Mouse (Mus musculus): ENCODE results near the gene Kctd5. TPM values are rescaled to one million over a fixed set of nuclear protein-coding genes. Genes with fewer than 3 reads are reported as not detected.
"Not testable (repeated sequence)": the region's sequence is repeated elsewhere in the genome, so short reads cannot be mapped to it uniquely, and the experiment has no call there.

Gene Kctd5
- 28.4 and 30.3 TPM in 2 replicates for polyA plus RNA-seq (2012; rRNA removed)

DNA sequence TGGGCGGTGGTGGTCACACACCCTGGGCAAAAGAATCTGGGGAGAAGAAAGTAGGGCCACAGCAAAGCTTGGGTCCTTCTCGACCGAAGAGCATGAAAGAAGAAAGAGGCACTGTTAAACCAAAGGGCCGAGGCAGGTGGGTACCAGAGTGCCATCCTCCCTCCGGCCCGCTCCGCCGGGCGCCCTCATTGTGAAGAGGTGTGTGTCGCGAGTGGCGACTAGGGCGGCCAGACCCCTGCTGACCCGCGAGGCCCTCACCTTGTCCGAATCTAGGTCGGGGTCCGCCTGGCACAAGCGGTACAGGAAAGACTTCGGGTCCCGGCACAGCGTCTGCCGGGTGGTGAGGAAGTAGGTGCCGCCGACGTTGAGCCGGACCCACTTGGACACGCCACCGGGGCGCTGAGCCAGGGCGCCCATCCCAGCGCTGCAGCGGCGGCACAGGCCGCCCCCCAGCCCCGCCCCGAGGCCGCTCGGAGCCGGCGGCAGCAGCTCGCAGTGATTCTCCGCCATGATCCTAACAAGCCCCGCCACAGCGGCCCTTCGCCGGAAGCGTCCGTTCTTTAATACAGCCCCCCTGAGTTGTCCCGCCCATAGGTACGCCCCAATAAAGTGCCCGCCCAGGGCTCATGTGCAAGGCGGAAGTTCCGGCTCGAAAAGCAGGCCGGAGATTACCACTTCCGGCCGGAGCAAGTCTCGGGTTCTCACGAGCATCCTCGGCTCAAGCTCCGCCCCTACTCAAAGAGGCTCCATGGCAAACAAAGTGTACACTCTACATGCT lies at the start of gene Kctd5:
Kctd5 (minus strand) TSS at position 567 of the 778 bp plus-strand sequence.
- Histone ChIP-seq H3K4me3 (replicated peaks; ENCODE audit: extremely low read depth, low read depth, low read length) (peak within 1 kb of the TSS; percentile 83), H3K4me1 (ENCODE audit: control insufficient read depth, insufficient read depth, low read length) (peaks cover 9% of the 10 kb centered on the region)
- TF ChIP-seq CTCF (IDR thresholded peaks at IDR 0.05; ENCODE audit: insufficient read depth, low read length) (no peak), POLR2A (IDR thresholded peaks at IDR 0.05; ENCODE audit: borderline replicate concordance, extremely low read depth, low read depth, low read length) (peak; percentile 82)
- DNase-seq: peak; percentile 94
- under 1% methylated on average over 62 of the region's 62 CpGs for WGBS

DNA sequence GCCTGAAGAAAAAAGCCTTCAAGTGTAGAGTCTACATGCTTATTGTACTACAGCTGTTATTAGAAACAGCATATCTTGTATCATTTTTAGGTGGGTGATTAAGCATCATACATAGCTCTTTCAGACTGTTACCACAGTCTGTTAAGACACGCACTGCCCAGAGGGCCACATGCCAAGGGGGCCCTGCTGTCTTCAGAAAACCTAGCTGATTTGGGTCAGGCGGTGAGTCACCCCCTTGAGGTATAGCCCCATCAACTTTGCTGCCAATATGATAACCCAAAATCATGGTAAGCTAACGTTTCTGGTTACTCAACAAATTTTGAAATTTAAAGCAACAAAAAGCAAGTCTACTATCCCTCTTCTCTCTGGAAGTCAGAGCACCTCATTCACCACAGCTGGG lies 46.2 kb upstream of the Kctd5 start:
- TF ChIP-seq CTCF (IDR thresholded peaks at IDR 0.05; ENCODE audit: insufficient read depth, low read length) (no peak), POLR2A (IDR thresholded peaks at IDR 0.05; ENCODE audit: borderline replicate concordance, extremely low read depth, low read depth, low read length) (no peak)
- no peak overlapping the region for H3K4me3 ChIP-seq (replicated peaks; ENCODE audit: extremely low read depth, low read depth, low read length)
- DNase-seq: no peak
- H3K4me1 ChIP-seq (ENCODE audit: control insufficient read depth, insufficient read depth, low read length): peaks cover 19% of the 10 kb centered on the region
- WGBS: 50% methylated on average over 3 of the region's 3 CpGs

DNA sequence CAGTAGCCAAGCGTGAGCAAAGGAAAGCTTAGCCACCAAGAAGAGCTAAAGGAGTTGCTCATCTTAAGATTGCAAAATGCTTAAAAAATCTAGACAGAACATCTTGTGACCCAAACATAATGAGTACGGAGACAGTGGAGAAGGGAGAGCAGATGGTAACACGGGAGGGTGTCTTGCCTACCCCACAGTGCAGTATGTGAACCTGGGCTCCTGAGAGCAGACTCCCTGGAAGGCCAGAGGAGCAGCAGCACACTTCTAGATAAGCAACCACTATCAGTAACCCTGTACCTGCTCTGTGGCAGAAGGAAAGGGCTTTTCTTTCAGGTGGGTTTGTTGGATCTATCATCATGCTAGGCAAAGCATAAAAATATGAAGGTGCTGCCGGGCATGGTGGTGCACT lies 39.7 kb upstream of the Kctd5 start:
- Histone ChIP-seq H3K4me1 (ENCODE audit: control insufficient read depth, insufficient read depth, low read length) (peaks cover 17% of the 10 kb centered on the region), H3K4me3 (replicated peaks; ENCODE audit: extremely low read depth, low read depth, low read length) (no peak overlapping the region)
- DNase-seq: no peak
- TF ChIP-seq CTCF (IDR thresholded peaks at IDR 0.05; ENCODE audit: insufficient read depth, low read length): no peak
- TF ChIP-seq POLR2A (IDR thresholded peaks at IDR 0.05; ENCODE audit: borderline replicate concordance, extremely low read depth, low read depth, low read length): no peak
- 81% methylated on average over 4 of the region's 4 CpGs for WGBS

- no peak for DNase-seq
- WGBS: 17% methylated on average over 1 of the region's 1 CpGs
- H3K4me1 ChIP-seq (ENCODE audit: control insufficient read depth, insufficient read depth, low read length): peaks cover 10% of the 10 kb centered on the region
- TF ChIP-seq POLR2A (IDR thresholded peaks at IDR 0.05; ENCODE audit: borderline replicate concordance, extremely low read depth, low read depth, low read length) (no peak), CTCF (IDR thresholded peaks at IDR 0.05; ENCODE audit: insufficient read depth, low read length) (no peak)
- H3K4me3 ChIP-seq (replicated peaks; ENCODE audit: extremely low read depth, low read depth, low read length): no peak overlapping the region
These were observed 38.0 kb upstream of the Kctd5 start for GRCm38 (mm10) chr17:24111256-24111655.

GRCm38 (mm10) chr17:24108896-24109295 lies 35.6 kb upstream of the Kctd5 start:
- 71% methylated on average over 1 of the region's 1 CpGs for WGBS
- Histone ChIP-seq H3K4me1 (ENCODE audit: control insufficient read depth, insufficient read depth, low read length) (0 out of 2 replicates have a peak, but pooled peaks cover 5% of the 10 kb centered on the region), H3K4me3 (replicated peaks; ENCODE audit: extremely low read depth, low read depth, low read length) (no peak overlapping the region)
- DNase-seq: no peak
- TF ChIP-seq CTCF (IDR thresholded peaks at IDR 0.05; ENCODE audit: insufficient read depth, low read length) (no peak), POLR2A (IDR thresholded peaks at IDR 0.05; ENCODE audit: borderline replicate concordance, extremely low read depth, low read depth, low read length) (no peak)

DNA sequence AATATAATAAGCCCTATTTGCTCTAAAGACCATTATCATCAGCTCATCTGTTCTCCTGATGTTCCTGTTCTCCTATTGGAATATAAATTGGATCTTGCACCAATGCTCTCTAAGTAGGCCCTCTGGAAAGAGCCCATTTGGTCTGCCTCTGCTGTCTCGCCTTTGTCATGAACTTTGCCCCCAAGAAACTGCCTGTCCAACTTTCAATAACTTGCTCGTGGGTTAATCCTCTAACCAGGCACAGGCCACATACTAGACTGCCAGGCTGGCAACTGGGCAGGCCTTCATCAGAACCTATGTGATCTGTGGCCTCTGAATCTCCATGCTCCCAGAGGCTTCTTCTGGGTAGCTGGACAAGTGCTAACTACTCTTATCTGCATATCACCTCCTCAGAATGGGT lies 31.8 kb upstream of the Kctd5 start:
- no peak for TF ChIP-seq POLR2A (IDR thresholded peaks at IDR 0.05; ENCODE audit: borderline replicate concordance, extremely low read depth, low read depth, low read length)
- no peak for TF ChIP-seq CTCF (IDR thresholded peaks at IDR 0.05; ENCODE audit: insufficient read depth, low read length)
- H3K4me1 ChIP-seq (ENCODE audit: control insufficient read depth, insufficient read depth, low read length): no peaks in the 10 kb centered on the region
- DNase-seq: no peak
- 75% methylated on average over 2 of the region's 2 CpGs for WGBS
- no peak overlapping the region for H3K4me3 ChIP-seq (replicated peaks; ENCODE audit: extremely low read depth, low read depth, low read length)

DNA sequence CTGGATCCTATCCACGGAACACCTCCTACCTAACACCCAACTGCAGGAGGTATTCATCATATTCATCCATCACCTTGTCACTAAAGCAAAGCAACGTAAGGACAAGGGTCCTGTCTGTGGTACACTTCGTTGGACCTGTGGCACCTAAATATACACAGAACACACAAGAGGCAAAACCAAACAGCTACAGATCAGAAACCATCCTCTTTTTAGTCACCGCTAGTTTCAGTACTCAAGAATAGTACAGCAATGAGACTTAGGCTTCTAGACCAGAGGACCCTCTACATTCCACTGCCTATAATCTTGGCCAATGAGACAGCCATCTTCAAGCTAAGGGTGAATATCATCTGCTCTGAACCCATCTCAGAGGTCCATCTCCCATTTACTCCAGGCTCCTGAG lies 25.1 kb upstream of the Kctd5 start:
- no peaks in the 10 kb centered on the region for H3K4me1 ChIP-seq (ENCODE audit: control insufficient read depth, insufficient read depth, low read length)
- DNase-seq: no peak
- WGBS: 88% methylated on average over 4 of the region's 4 CpGs
- no peak for TF ChIP-seq POLR2A (IDR thresholded peaks at IDR 0.05; ENCODE audit: borderline replicate concordance, extremely low read depth, low read depth, low read length)
- no peak for TF ChIP-seq CTCF (IDR thresholded peaks at IDR 0.05; ENCODE audit: insufficient read depth, low read length)
- no peak overlapping the region for H3K4me3 ChIP-seq (replicated peaks; ENCODE audit: extremely low read depth, low read depth, low read length)

GRCm38 (mm10) chr17:24090575-24090974 lies 17.3 kb upstream of the Kctd5 start:
- no peak overlapping the region for H3K4me3 ChIP-seq (replicated peaks; ENCODE audit: extremely low read depth, low read depth, low read length)
- 93% methylated on average over 1 of the region's 1 CpGs for WGBS
- H3K4me1 ChIP-seq (ENCODE audit: control insufficient read depth, insufficient read depth, low read length): no peaks in the 10 kb centered on the region
- no peak for DNase-seq
- no peak for TF ChIP-seq CTCF (IDR thresholded peaks at IDR 0.05; ENCODE audit: insufficient read depth, low read length)
- TF ChIP-seq POLR2A (IDR thresholded peaks at IDR 0.05; ENCODE audit: borderline replicate concordance, extremely low read depth, low read depth, low read length): no peak

- H3K4me1 ChIP-seq (ENCODE audit: control insufficient read depth, insufficient read depth, low read length); H3K4me3 ChIP-seq (replicated peaks; ENCODE audit: extremely low read depth, low read depth, low read length); DNase-seq: not testable (repeated sequence)
- whole genome bisulfite sequencing: 74% methylated on average over 4 of the region's 4 CpGs
These were observed 13.1 kb upstream of the Kctd5 start for GRCm38 (mm10) chr17:24086399-24086798.

GRCm38 (mm10) chr17:24084593-24084992 lies 11.3 kb upstream of the Kctd5 start:
- no peak for DNase-seq
- 45% methylated on average over 1 of the region's 1 CpGs for WGBS
- no peak overlapping the region for H3K4me3 ChIP-seq (replicated peaks; ENCODE audit: extremely low read depth, low read depth, low read length)
- TF ChIP-seq CTCF (IDR thresholded peaks at IDR 0.05; ENCODE audit: insufficient read depth, low read length) (no peak), POLR2A (IDR thresholded peaks at IDR 0.05; ENCODE audit: borderline replicate concordance, extremely low read depth, low read depth, low read length) (no peak)
- no peaks in the 10 kb centered on the region for H3K4me1 ChIP-seq (ENCODE audit: control insufficient read depth, insufficient read depth, low read length)

Measured in lung, adult 2 months (tissue).